In the genomic region with DNA sequence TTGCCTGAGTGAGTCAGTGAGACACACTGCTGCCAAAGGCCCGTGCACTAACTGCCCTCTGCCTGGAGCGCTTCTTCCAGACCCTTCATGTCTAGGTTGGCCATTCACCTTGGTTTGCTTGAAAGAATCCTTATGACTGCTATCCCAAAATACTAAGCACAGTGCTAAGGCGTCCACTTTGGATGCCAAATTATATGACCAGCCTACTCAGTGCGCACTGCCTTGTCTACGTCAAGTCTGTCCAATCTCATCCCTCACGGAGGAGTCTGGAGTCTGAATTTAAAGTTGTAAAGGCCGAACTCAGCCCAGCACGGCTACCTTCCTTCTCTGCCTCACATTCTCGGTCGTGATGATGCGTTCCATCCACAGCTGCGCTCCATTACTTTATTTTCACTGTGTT, we compare ENCODE assay signal across 15 mouse cellular contexts. TPM values are rescaled to one million over a fixed set of nuclear protein-coding genes. Genes with fewer than 3 reads are reported as not detected.
"Had no signal": no experiment of that assay in that cellular context is flagged by ENCODE, and none has a peak within 500 bp of the region (broad histone marks: within the 10 kb centered on the region; RNA-seq: fewer than 3 reads in every experiment).

No protein-coding gene starts in this region.

- H3K36me3 ChIP-seq: limb, embryonic 13.5 days; liver, embryonic 15.5 days; neural tube, embryonic 13.5 days; stomach, embryonic 15.5 days had no signal

- H3K4me3 ChIP-seq: limb, embryonic 13.5 days; liver, embryonic 15.5 days; neural tube, embryonic 13.5 days; stomach, embryonic 15.5 days had no signal

- H3K27me3 ChIP-seq: limb, embryonic 13.5 days; liver, embryonic 15.5 days; neural tube, embryonic 13.5 days; stomach, embryonic 15.5 days had no signal

- DNase-seq: kidney, adult 8-10 months; kidney, postnatal 25 days; lung, adult 2 months; lung, postnatal 36 days; midbrain, embryonic 14.5 days; thymus, postnatal 36 days had no signal

- H3K9me3 ChIP-seq: limb, embryonic 13.5 days; liver, embryonic 15.5 days; neural tube, embryonic 13.5 days; stomach, embryonic 15.5 days had no signal

- H3K4me2 ChIP-seq: limb, embryonic 13.5 days; liver, embryonic 11.5 days; liver, embryonic 15.5 days; neural tube, embryonic 13.5 days; stomach, embryonic 15.5 days had no signal

- H3K9ac ChIP-seq: limb, embryonic 13.5 days; liver, embryonic 15.5 days; neural tube, embryonic 13.5 days; stomach, embryonic 15.5 days had no signal

- H3K27ac ChIP-seq: limb, embryonic 13.5 days; liver, embryonic 15.5 days; neural tube, embryonic 13.5 days; stomach, embryonic 15.5 days had no signal

- H3K4me1 ChIP-seq: limb, embryonic 13.5 days; liver, embryonic 15.5 days; neural tube, embryonic 13.5 days; stomach, embryonic 15.5 days had no signal

- ATAC-seq: inflammation-experienced regulatory T-cells, adult 6 months; intestine, postnatal 0 days; lung, postnatal 0 days had no signal

RNA-seq across cellular contexts. Expression of a gene that starts 39.9 kb away (rescaled TPM):
- polyA plus RNA-seq: inflammation-experienced regulatory T-cells, adult 6 months; liver, embryonic 11.5 days; liver, embryonic 15.5 days; lung, adult 2 months; lung, postnatal 0 days; spleen, adult 2 months had no signal
